Mouse (Mus musculus) hindlimb bud, embryonic 11.5 days (tissue): ENCODE data around the gene Cdh5.

ENCODE experiments used
- DNase-seq: peaks from one replicate; pipeline ENCODE4 v3.0.0-alpha.2; 2012; ENCODE audit warnings: low read depth, low spot score; ENCODE audit errors: extremely low spot score

Gene Cdh5

GRCm38 (mm10) chr8:104134521-104134920 is 33.1 kb downstream of the Cdh5 start:
- no peak for DNase-seq

GRCm38 (mm10) chr8:104136277-104136676 is 34.9 kb downstream of the Cdh5 start:
- DNase-seq: no peak

- DNase-seq: no peak
Measured at GRCm38 (mm10) chr8:104137636-104138035, 36.2 kb downstream of the Cdh5 start.

GRCm38 (mm10) chr8:104140611-104141010 is 39.2 kb downstream of the Cdh5 start:
- DNase-seq: no peak

- DNase-seq: no peak
Measured at GRCm38 (mm10) chr8:104142415-104142814, 41.0 kb downstream of the Cdh5 start.

- DNase-seq: no peak
Measured at GRCm38 (mm10) chr8:104143379-104143778, 42.0 kb downstream of the Cdh5 start.

- DNase-seq: no peak
Measured at GRCm38 (mm10) chr8:104144434-104145216, 43.2 kb downstream of the Cdh5 start.

GRCm38 (mm10) chr8:104145981-104146689 is 44.7 kb downstream of the Cdh5 start:
- peak; percentile 47 for DNase-seq

GRCm38 (mm10) chr8:104146717-104147494 is 45.5 kb downstream of the Cdh5 start:
- no peak for DNase-seq

- DNase-seq: no peak
Measured at GRCm38 (mm10) chr8:104147947-104148346, 46.5 kb downstream of the Cdh5 start.

- DNase-seq: no peak
Measured at GRCm38 (mm10) chr8:104160731-104161130, 59.3 kb downstream of the Cdh5 start.

- DNase-seq: no peak
Measured at GRCm38 (mm10) chr8:104169461-104169860, 68.0 kb downstream of the Cdh5 start.

- no peak for DNase-seq
Measured at GRCm38 (mm10) chr8:104170118-104171049, 69.0 kb downstream of the Cdh5 start, which contains the start of gene Bean1. TSS of gene Bean1 (plus strand) at chr8:104170442.

GRCm38 (mm10) chr8:104171050-104171620 is 69.7 kb downstream of the Cdh5 start:
- no peak for DNase-seq

- DNase-seq: no peak
Measured at GRCm38 (mm10) chr8:104172420-104172819, 71.0 kb downstream of the Cdh5 start.

- DNase-seq: no peak
Measured at GRCm38 (mm10) chr8:104175848-104176527, 74.6 kb downstream of the Cdh5 start.

GRCm38 (mm10) chr8:104177054-104177453 is 75.6 kb downstream of the Cdh5 start:
- DNase-seq: no peak

GRCm38 (mm10) chr8:104184905-104185304 is 83.5 kb downstream of the Cdh5 start:
- DNase-seq: no peak

- DNase-seq: no peak
Measured at GRCm38 (mm10) chr8:104186827-104187226, 85.4 kb downstream of the Cdh5 start.
